Mouse (Mus musculus) stomach, postnatal 0 days (tissue): ENCODE results near the gene Mt3. TPM values are rescaled to one million over a fixed set of nuclear protein-coding genes. Genes with fewer than 3 reads are reported as not detected.

ENCODE experiments used
- ATAC-seq: fragments of 200-750 bp; cut with Nextera tagmentation; 2 replicates; pipeline ENCODE4 v1.8.0; 2017; ENCODE audit not compliant: low FRiP score, low TSS enrichment
- DNase-seq: peaks from one replicate; pipeline ENCODE4 v3.0.0-alpha.2; 2016; ENCODE audit warnings: low spot score
- H3K27ac ChIP-seq: fragments of 300-500 bp; sonication (generic); replicated peaks from 2 replicates; pipeline ENCODE4 v1.5.1; 2014; ENCODE audit warnings: mild to moderate bottlenecking, control low read depth
- H3K27me3 ChIP-seq: fragments of 300-500 bp; sonication (generic); 2 replicates; pipeline ENCODE4 v1.6.1; 2014; ENCODE audit warnings: low read length; ENCODE audit not compliant: control insufficient read depth, insufficient read depth
- H3K36me3 ChIP-seq: fragments of 300-500 bp; sonication (generic); 2 replicates; pipeline ENCODE4 v1.6.1; 2014; ENCODE audit warnings: low read length, mixed read lengths; ENCODE audit not compliant: control insufficient read depth, insufficient read depth
- H3K4me1 ChIP-seq: fragments of 300-500 bp; sonication (generic); replicated peaks from 2 replicates; pipeline ENCODE4 v1.6.1; 2014; ENCODE audit warnings: antibody characterized with exemption; ENCODE audit not compliant: control insufficient read depth, insufficient read depth
- H3K4me2 ChIP-seq: fragments of 300-500 bp; sonication (generic); replicated peaks from 2 replicates; pipeline ENCODE4 v1.6.1; 2014; ENCODE audit warnings: low read depth, mild to moderate bottlenecking, control low read depth, moderate library complexity
- H3K4me3 ChIP-seq: fragments of 300-500 bp; sonication (generic); 2 replicates; pipeline ENCODE4 v1.5.1; 2014; ENCODE audit warnings: low read depth, low read length, control low read depth
- H3K9ac ChIP-seq: fragments of 300-500 bp; sonication (generic); 2 replicates; pipeline ENCODE4 v1.6.1; 2014; ENCODE audit warnings: mild to moderate bottlenecking, low read length, control low read depth, mixed read lengths
- H3K9me3 ChIP-seq: fragments of 300-500 bp; sonication (generic); 2 replicates; pipeline ENCODE4 v1.6.1; 2016; ENCODE audit warnings: low read length; ENCODE audit not compliant: control insufficient read depth
- CTCF ChIP-seq: IDR thresholded peaks from 2 replicates; pipeline ENCODE4 v1.5.1; 2016; ENCODE audit warnings: antibody characterized with exemption, low read depth, mild to moderate bottlenecking, moderate library complexity
- EP300 ChIP-seq: optimal IDR thresholded peaks from 2 replicates; pipeline ENCODE3; 2016; ENCODE audit warnings: antibody characterized with exemption
- WGBS: fragments of 180-500 bp; shearing (Covaris S2); extraction: QIAGEN DNeasy Blood & Tissue Kit; methylation state at CpG from one replicate; pipeline ENCODE4 v1.1.7; 2014; 5-methylcytosine and 5-hydroxymethylcytosine counted together
- polyA plus RNA-seq: library from polyadenylated mRNA; unstranded; fragments of >200 nt; fragmentation: Nextera tagmentation; extraction: Ambion mirVana; gene quantifications from 2 replicates; pipeline ENCODE4 v1.2.1, GENCODE M21; 2015

Mt3 gene
- polyA plus RNA-seq, 1 experiment from 2014 or later, result 5.3 TPM

- 4% methylated on average over 25 of the region's 25 CpGs for WGBS
- ATAC-seq, result no peak
- peak; percentile 67 for DNase-seq
- H3K4me3 ChIP-seq, result peak overlapping the region; percentile 54
- H3K4me1 ChIP-seq, result peaks cover 3% of the 10 kb centered on the region; the same call in 1 of the 2 replicates
- H3K27ac ChIP-seq, result peak overlapping the region; percentile 90
- TF ChIP-seq EP300, result no peak
- TF ChIP-seq CTCF, result no peak
- H3K36me3 ChIP-seq, result no peaks in the 10 kb centered on the region
- H3K9me3 ChIP-seq, result no peaks in the 10 kb centered on the region
- peak overlapping the region; percentile 73 for H3K9ac ChIP-seq
- peak overlapping the region; percentile 60 for H3K4me2 ChIP-seq
- H3K27me3 ChIP-seq, result no peaks in the 10 kb centered on the region; the same call in 1 of the 2 replicates
These were observed 27.5 kb downstream of the Mt3 start for GRCm38 (mm10) chr8:94179713-94180560.

- no peaks in the 10 kb centered on the region; the same call in 1 of the 2 replicates for H3K27me3 ChIP-seq
- peak overlapping the region; percentile 90 for H3K27ac ChIP-seq
These were observed 28.1 kb downstream of the Mt3 start for GRCm38 (mm10) chr8:94180561-94180908.

GRCm38 (mm10) chr8:94182055-94182929, 29.9 kb downstream of the Mt3 start:
- peaks cover 3% of the 10 kb centered on the region; the same call in 1 of the 2 replicates for H3K4me1 ChIP-seq
- TF ChIP-seq EP300 (no peak), CTCF (no peak)
- H3K4me2 ChIP-seq, result peak overlapping the region; percentile 51
- no peaks in the 10 kb centered on the region for H3K9me3 ChIP-seq
- peak overlapping the region; percentile 27 for H3K4me3 ChIP-seq
- peak overlapping the region; percentile 45 for H3K9ac ChIP-seq
- no peaks in the 10 kb centered on the region; the same call in 1 of the 2 replicates for H3K27me3 ChIP-seq
- DNase-seq, result peak; percentile 68
- WGBS, result 46% methylated on average over 13 of the region's 13 CpGs
- peak overlapping the region; percentile 95 for H3K27ac ChIP-seq
- no peaks in the 10 kb centered on the region for H3K36me3 ChIP-seq
- peak; percentile 23; the same call in 1 of the 2 replicates for ATAC-seq

More at GRCm38 (mm10) chr8:94180561-94180908, 28.1 kb downstream of the Mt3 start:
- H3K36me3 ChIP-seq, result no peaks in the 10 kb centered on the region
- peak overlapping the region; percentile 54 for H3K4me3 ChIP-seq
- TF ChIP-seq CTCF (no peak), EP300 (no peak)
- H3K9ac ChIP-seq, result peak overlapping the region; percentile 73
- H3K4me1 ChIP-seq, result peaks cover 3% of the 10 kb centered on the region; the same call in 1 of the 2 replicates
- peak; percentile 26 for DNase-seq
- WGBS, result 68% methylated on average over 1 of the region's 1 CpGs
- no peaks in the 10 kb centered on the region for H3K9me3 ChIP-seq
- H3K4me2 ChIP-seq, result peak overlapping the region; percentile 60
- ATAC-seq, result no peak

- H3K4me3 ChIP-seq, result peak overlapping the region; percentile 27
- ATAC-seq (peak; percentile 63), DNase-seq (peak; percentile 96)
- H3K4me1 ChIP-seq, result peaks cover 3% of the 10 kb centered on the region; the same call in 1 of the 2 replicates
- WGBS, result under 1% methylated on average over 16 of the region's 16 CpGs
- peak overlapping the region; percentile 45; the same call in 1 of the 2 replicates for H3K9ac ChIP-seq
- H3K4me2 ChIP-seq, result peak overlapping the region; percentile 51
- H3K36me3 ChIP-seq, result no peaks in the 10 kb centered on the region
- H3K27ac ChIP-seq, result peak overlapping the region; percentile 95
- H3K27me3 ChIP-seq, result no peaks in the 10 kb centered on the region; the same call in 1 of the 2 replicates
- TF ChIP-seq CTCF (peak; percentile 81), EP300 (no peak)
- no peaks in the 10 kb centered on the region for H3K9me3 ChIP-seq
These were observed 30.7 kb downstream of the Mt3 start for GRCm38 (mm10) chr8:94183117-94183516.

GRCm38 (mm10) chr8:94184357-94184843, 32.0 kb downstream of the Mt3 start:
- H3K9ac ChIP-seq, result peak overlapping the region; percentile 45; the same call in 1 of the 2 replicates
- no peaks in the 10 kb centered on the region for H3K36me3 ChIP-seq
- DNase-seq, result peak; percentile 70
- no peaks in the 10 kb centered on the region for H3K9me3 ChIP-seq
- no peak overlapping the region; the same call in 1 of the 2 replicates for H3K4me3 ChIP-seq
- no peak for TF ChIP-seq CTCF
- TF ChIP-seq EP300, result no peak
- peak overlapping the region; percentile 51 for H3K4me2 ChIP-seq
- peak; percentile 21 for ATAC-seq
- H3K27ac ChIP-seq, result peak overlapping the region; percentile 95
- H3K27me3 ChIP-seq, result no peaks in the 10 kb centered on the region; the same call in 1 of the 2 replicates
- H3K4me1 ChIP-seq, result peaks cover 5% of the 10 kb centered on the region; the same call in 1 of the 2 replicates
- WGBS, result 17% methylated on average over 12 of the region's 12 CpGs
